Mouse (Mus musculus): ENCODE results near the gene Crtc3. TPM values are rescaled to one million over a fixed set of nuclear protein-coding genes. Genes with fewer than 3 reads are reported as not detected.

The Crtc3 gene
- polyA plus RNA-seq, 1 experiment from 2014 or later, result 4.1 TPM

GRCm38 (mm10) chr7:80611646-80612045 lies 77.0 kb downstream of the Crtc3 start:
- H3K4me3 ChIP-seq (ENCODE audit: low read depth, low read length), result no peak overlapping the region
- ATAC-seq, result no peak
- no peaks in the 10 kb centered on the region for H3K27me3 ChIP-seq (ENCODE audit: insufficient read depth, low read length)
- no peak for TF ChIP-seq EP300 (IDR thresholded peaks at IDR 0.05; ENCODE audit: low read depth)
- TF ChIP-seq CTCF (IDR thresholded peaks at IDR 0.05; ENCODE audit: low read depth), result no peak
- no peaks in the 10 kb centered on the region for H3K9me3 ChIP-seq (ENCODE audit: low read length)
- no peak overlapping the region for H3K4me2 ChIP-seq (ENCODE audit: low read depth, low read length)
- no peak overlapping the region for H3K9ac ChIP-seq (replicated peaks)
- WGBS (ENCODE audit: insufficient replicate concordance), result 81% methylated on average over 7 of the region's 7 CpGs
- no peak overlapping the region for H3K27ac ChIP-seq (ENCODE audit: low read depth)
- no peak for DNase-seq
- no peaks in the 10 kb centered on the region for H3K4me1 ChIP-seq (ENCODE audit: insufficient read depth)
- peaks cover 17% of the 10 kb centered on the region for H3K36me3 ChIP-seq (replicated peaks; ENCODE audit: insufficient read depth, low read length)

- no peak for ATAC-seq
These were observed 81.2 kb downstream of the Crtc3 start for GRCm38 (mm10) chr7:80607503-80607902.

GRCm38 (mm10) chr7:80606435-80606834 lies 82.2 kb downstream of the Crtc3 start:
- Histone ChIP-seq H3K4me2 (ENCODE audit: low read depth, low read length) (no peak overlapping the region), H3K27me3 (ENCODE audit: insufficient read depth, low read length) (no peaks in the 10 kb centered on the region), H3K4me3 (ENCODE audit: low read depth, low read length) (no peak overlapping the region), H3K9ac (replicated peaks) (no peak overlapping the region), H3K27ac (ENCODE audit: low read depth) (no peak overlapping the region), H3K9me3 (ENCODE audit: low read length) (no peaks in the 10 kb centered on the region), H3K4me1 (ENCODE audit: insufficient read depth) (no peaks in the 10 kb centered on the region), H3K36me3 (replicated peaks; ENCODE audit: insufficient read depth, low read length) (peaks cover 18% of the 10 kb centered on the region)
- TF ChIP-seq CTCF (IDR thresholded peaks at IDR 0.05; ENCODE audit: low read depth) (peak; percentile 33), EP300 (IDR thresholded peaks at IDR 0.05; ENCODE audit: low read depth) (no peak)
- 76% methylated on average over 4 of the region's 4 CpGs for WGBS (ENCODE audit: insufficient replicate concordance)
- ATAC-seq (no peak), DNase-seq (no peak)

More at GRCm38 (mm10) chr7:80607503-80607902, 81.2 kb downstream of the Crtc3 start:
- Histone ChIP-seq H3K27me3 (ENCODE audit: insufficient read depth, low read length) (no peaks in the 10 kb centered on the region), H3K4me2 (ENCODE audit: low read depth, low read length) (no peak overlapping the region), H3K36me3 (replicated peaks; ENCODE audit: insufficient read depth, low read length) (peaks cover 20% of the 10 kb centered on the region), H3K4me3 (ENCODE audit: low read depth, low read length) (no peak overlapping the region), H3K9me3 (ENCODE audit: low read length) (no peaks in the 10 kb centered on the region), H3K9ac (replicated peaks) (no peak overlapping the region), H3K4me1 (ENCODE audit: insufficient read depth) (no peaks in the 10 kb centered on the region), H3K27ac (ENCODE audit: low read depth) (no peak overlapping the region)
- TF ChIP-seq EP300 (IDR thresholded peaks at IDR 0.05; ENCODE audit: low read depth), result no peak
- no peak for TF ChIP-seq CTCF (IDR thresholded peaks at IDR 0.05; ENCODE audit: low read depth)
- WGBS (ENCODE audit: insufficient replicate concordance), result 81% methylated on average over 2 of the region's 2 CpGs
- no peak for DNase-seq

GRCm38 (mm10) chr7:80605557-80605930 lies 83.1 kb downstream of the Crtc3 start:
- peak overlapping the region; percentile 26; the same call in 1 of the 2 replicates for H3K4me2 ChIP-seq (ENCODE audit: low read depth, low read length)
- H3K27ac ChIP-seq (ENCODE audit: low read depth), result peak overlapping the region; percentile 29; the same call in 1 of the 2 replicates
- WGBS (ENCODE audit: insufficient replicate concordance), result 77% methylated on average over 10 of the region's 10 CpGs
- peaks cover 20% of the 10 kb centered on the region for H3K36me3 ChIP-seq (replicated peaks; ENCODE audit: insufficient read depth, low read length)
- ATAC-seq (peak; percentile 19; the same call in 1 of the 2 replicates), DNase-seq (no peak)
- H3K9ac ChIP-seq (replicated peaks), result no peak overlapping the region
- TF ChIP-seq EP300 (IDR thresholded peaks at IDR 0.05; ENCODE audit: low read depth), result no peak
- TF ChIP-seq CTCF (IDR thresholded peaks at IDR 0.05; ENCODE audit: low read depth), result no peak
- H3K27me3 ChIP-seq (ENCODE audit: insufficient read depth, low read length), result no peaks in the 10 kb centered on the region
- no peaks in the 10 kb centered on the region for H3K9me3 ChIP-seq (ENCODE audit: low read length)
- H3K4me1 ChIP-seq (ENCODE audit: insufficient read depth), result no peaks in the 10 kb centered on the region
- no peak overlapping the region for H3K4me3 ChIP-seq (ENCODE audit: low read depth, low read length)

- no peak overlapping the region for H3K9ac ChIP-seq (replicated peaks)
These were observed 83.6 kb downstream of the Crtc3 start for GRCm38 (mm10) chr7:80604908-80605556.

GRCm38 (mm10) chr7:80602574-80602973 lies 86.1 kb downstream of the Crtc3 start:
- DNase-seq (no peak), ATAC-seq (no peak)
- Histone ChIP-seq H3K9me3 (ENCODE audit: low read length) (no peaks in the 10 kb centered on the region), H3K36me3 (replicated peaks; ENCODE audit: insufficient read depth, low read length) (peaks cover 21% of the 10 kb centered on the region), H3K9ac (replicated peaks) (no peak overlapping the region), H3K27me3 (ENCODE audit: insufficient read depth, low read length) (no peaks in the 10 kb centered on the region), H3K4me1 (ENCODE audit: insufficient read depth) (no peaks in the 10 kb centered on the region), H3K4me3 (ENCODE audit: low read depth, low read length) (no peak overlapping the region), H3K27ac (ENCODE audit: low read depth) (no peak overlapping the region), H3K4me2 (ENCODE audit: low read depth, low read length) (no peak overlapping the region)
- TF ChIP-seq EP300 (IDR thresholded peaks at IDR 0.05; ENCODE audit: low read depth) (no peak), CTCF (IDR thresholded peaks at IDR 0.05; ENCODE audit: low read depth) (no peak)
- WGBS (ENCODE audit: insufficient replicate concordance), result 91% methylated on average over 1 of the region's 1 CpGs

More at GRCm38 (mm10) chr7:80604908-80605556, 83.6 kb downstream of the Crtc3 start:
- TF ChIP-seq CTCF (IDR thresholded peaks at IDR 0.05; ENCODE audit: low read depth) (no peak), EP300 (IDR thresholded peaks at IDR 0.05; ENCODE audit: low read depth) (no peak)
- Histone ChIP-seq H3K27me3 (ENCODE audit: insufficient read depth, low read length) (no peaks in the 10 kb centered on the region), H3K4me3 (ENCODE audit: low read depth, low read length) (no peak overlapping the region), H3K27ac (ENCODE audit: low read depth) (peak overlapping the region; percentile 29; the same call in 1 of the 2 replicates), H3K36me3 (replicated peaks; ENCODE audit: insufficient read depth, low read length) (peaks cover 17% of the 10 kb centered on the region; the same call in 1 of the 2 replicates), H3K9me3 (ENCODE audit: low read length) (no peaks in the 10 kb centered on the region), H3K4me2 (ENCODE audit: low read depth, low read length) (peak overlapping the region; percentile 26; the same call in 1 of the 2 replicates), H3K4me1 (ENCODE audit: insufficient read depth) (no peaks in the 10 kb centered on the region)
- peak; percentile 54 for ATAC-seq
- DNase-seq, result no peak
- 65% methylated on average over 11 of the region's 11 CpGs for WGBS (ENCODE audit: insufficient replicate concordance)

Measured in liver, postnatal 0 days (tissue).